Mouse (Mus musculus) bone marrow, adult 2 months (tissue): ENCODE results near the gene Cmtm7.

ENCODE experiments used
- CTCF ChIP-seq: fragments of 200-500 bp; IDR thresholded peaks from 2 replicates; pipeline ENCODE4 v1.5.1; 2011; ENCODE audit warnings: low read length, control low read depth; ENCODE audit not compliant: control insufficient read depth, insufficient read depth
- POLR2A ChIP-seq: fragments of 200-500 bp; IDR thresholded peaks from 2 replicates; pipeline ENCODE4 v1.6.1; 2011; ENCODE audit warnings: low read depth, mild to moderate bottlenecking, control low read depth, low read length, borderline replicate concordance; ENCODE audit not compliant: control insufficient read depth

GRCm38 (mm10) chr9:114778877-114779276, 2.8 kb downstream of the Cmtm7 start:
- TF ChIP-seq POLR2A: no peak
- TF ChIP-seq CTCF: no peak
